Mouse (Mus musculus) thymus, adult 2 months (tissue): ENCODE results near the gene Mrpl2. TPM values are rescaled to one million over a fixed set of nuclear protein-coding genes. Genes with fewer than 3 reads are reported as not detected.
A peak's percentile ranks its signal among the peaks of the same experiment; 100 is the strongest.

Experiments
- DNase-seq: peaks from one replicate; pipeline ENCODE4 v3.0.0; 2021
- H3K27ac ChIP-seq: fragments of 200-500 bp; 2 replicates; pipeline ENCODE4 v1.5.1; 2012; ENCODE audit warnings: low read length, control low read depth; ENCODE audit not compliant: control insufficient read depth, insufficient read depth
- H3K27me3 ChIP-seq: fragments of 200-500 bp; 2 replicates; pipeline ENCODE4 v1.6.1; 2012; ENCODE audit warnings: mild to moderate bottlenecking, low read length, moderate library complexity, mixed read lengths; ENCODE audit not compliant: control insufficient read depth, insufficient read depth
- H3K36me3 ChIP-seq: fragments of 200-500 bp; 2 replicates; pipeline ENCODE4 v1.6.1; 2012; ENCODE audit warnings: mild to moderate bottlenecking, low read length, moderate library complexity; ENCODE audit not compliant: control insufficient read depth, insufficient read depth
- H3K4me1 ChIP-seq: fragments of 200-500 bp; replicated peaks from 2 replicates; pipeline ENCODE4 v1.6.1; 2012; ENCODE audit warnings: low read length; ENCODE audit not compliant: control insufficient read depth, insufficient read depth
- H3K4me3 ChIP-seq: fragments of 200-500 bp; 2 replicates; pipeline ENCODE4 v1.5.1; 2012; ENCODE audit warnings: mild to moderate bottlenecking, low read length, control low read depth, moderate library complexity; ENCODE audit not compliant: control insufficient read depth, insufficient read depth
- CTCF ChIP-seq: fragments of 200-500 bp; IDR thresholded peaks from 2 replicates; pipeline ENCODE4 v1.5.1; 2012; ENCODE audit warnings: mild to moderate bottlenecking, control low read depth, low read length, moderate library complexity, borderline replicate concordance; ENCODE audit not compliant: control insufficient read depth, poor library complexity, insufficient read depth; ENCODE audit errors: extremely low read depth
- POLR2A ChIP-seq: fragments of 200-500 bp; IDR thresholded peaks from 2 replicates; pipeline ENCODE4 v1.6.1; 2012; ENCODE audit warnings: mild to moderate bottlenecking, low read length, control low read depth, moderate library complexity; ENCODE audit not compliant: control insufficient read depth, poor library complexity, insufficient read depth; ENCODE audit errors: extremely low read depth
- WGBS: fragments of 180-500 bp; shearing (Covaris S2); methylation state at CpG from one replicate; pipeline ENCODE4 v1.1.7; 2018; 5-methylcytosine and 5-hydroxymethylcytosine counted together
- polyA plus RNA-seq: library from polyadenylated mRNA; depleted of rRNA; stranded (reverse); fragments of >200 nt; gene quantifications from 2 replicates; pipeline ENCODE4 v1.2.3, GENCODE M21; 2012

Mrpl2 gene
- polyA plus RNA-seq, 1 experiment: 68.3 TPM

DNA sequence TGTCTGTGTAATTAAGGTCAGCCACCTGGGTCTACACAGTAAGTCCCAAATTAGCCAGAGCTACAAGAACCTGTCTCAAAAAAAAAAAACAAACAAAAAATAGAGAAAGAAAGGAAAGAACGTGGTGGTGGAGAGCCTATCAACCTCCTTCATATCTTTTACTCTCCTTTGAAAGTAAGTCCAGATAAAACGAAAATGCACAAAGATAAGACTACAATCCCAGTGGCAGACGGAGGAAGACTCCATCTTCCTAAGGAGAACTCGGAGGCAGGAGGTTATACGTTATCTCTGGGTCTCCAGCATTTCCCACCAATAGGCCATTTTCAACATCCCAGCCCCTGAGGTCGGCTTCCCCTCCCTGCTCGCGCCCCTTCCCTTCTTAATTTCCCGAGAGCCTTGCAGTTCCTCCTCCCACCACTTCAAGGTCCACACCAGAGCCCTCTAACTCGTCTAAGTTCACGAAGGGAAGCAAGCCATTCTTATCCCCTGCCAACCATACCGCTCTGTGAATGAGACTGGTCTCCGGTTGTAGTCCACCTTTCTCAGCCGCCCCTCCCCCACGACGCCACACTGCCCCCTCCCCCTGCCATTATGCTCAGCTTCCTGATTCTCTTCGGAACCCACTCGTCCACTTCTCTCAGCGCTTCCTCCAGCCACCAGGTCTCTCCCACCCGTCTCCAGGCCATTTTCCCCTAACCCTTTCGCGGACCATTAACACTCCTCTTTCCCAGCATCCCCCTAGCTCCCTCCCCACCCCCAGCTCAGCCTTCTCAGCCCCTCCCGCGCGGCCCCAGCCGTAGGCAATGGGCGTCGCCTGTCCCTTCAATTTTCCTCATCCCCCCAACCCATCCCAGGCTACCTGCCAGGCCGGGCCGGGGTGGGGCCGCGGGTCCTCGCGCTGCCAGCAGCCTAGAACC is 34.1 kb downstream of the Mrpl2 start:
- peaks cover 14% of the 10 kb centered on the region for H3K36me3 ChIP-seq
- peak overlapping the region; percentile 72 for H3K4me3 ChIP-seq
- no peak for TF ChIP-seq CTCF
- no peak for TF ChIP-seq POLR2A
- WGBS: 2% methylated on average over 33 of the region's 34 CpGs
- no peaks in the 10 kb centered on the region for H3K27me3 ChIP-seq
- H3K27ac ChIP-seq: no peak overlapping the region
- DNase-seq: peak; percentile 41
- H3K4me1 ChIP-seq: peaks cover 18% of the 10 kb centered on the region

DNA sequence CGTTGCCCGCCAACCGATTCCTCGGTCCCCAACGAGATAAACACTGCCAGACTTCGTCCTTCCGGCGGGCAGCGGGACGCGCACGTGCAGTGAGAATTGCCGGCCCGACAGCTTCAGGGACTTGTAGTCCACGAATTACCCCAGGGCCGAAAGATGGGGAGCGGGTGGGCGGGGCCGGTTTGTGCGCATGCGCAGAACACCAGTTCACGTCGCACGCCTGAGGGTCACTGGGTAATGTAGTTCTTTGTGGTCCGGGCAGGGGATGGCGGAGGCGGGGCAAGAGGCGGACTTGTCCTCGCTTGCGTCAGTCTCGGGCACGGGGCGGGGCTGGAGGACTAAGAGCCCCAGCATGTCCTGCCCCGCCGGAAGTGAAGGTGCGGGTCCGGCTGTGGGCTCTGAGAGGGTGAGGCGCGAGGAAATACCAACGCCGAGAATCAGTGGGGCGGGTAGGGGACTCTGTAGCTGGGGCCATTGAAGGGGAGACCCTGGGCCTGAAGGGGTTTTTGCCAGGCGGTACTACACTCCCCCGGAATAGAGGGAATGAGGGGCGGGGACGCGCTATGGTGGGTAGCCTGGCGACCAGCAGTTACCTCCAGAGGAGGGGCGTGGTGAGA is 34.8 kb downstream of the Mrpl2 start, which contains the start of gene Klhdc3:
Gene Klhdc3, minus strand, starts transcription at position 155 of the 614 bp plus-strand sequence.
- Histone ChIP-seq H3K4me1 (peaks cover 20% of the 10 kb centered on the region), H3K36me3 (peaks cover 18% of the 10 kb centered on the region)

DNA sequence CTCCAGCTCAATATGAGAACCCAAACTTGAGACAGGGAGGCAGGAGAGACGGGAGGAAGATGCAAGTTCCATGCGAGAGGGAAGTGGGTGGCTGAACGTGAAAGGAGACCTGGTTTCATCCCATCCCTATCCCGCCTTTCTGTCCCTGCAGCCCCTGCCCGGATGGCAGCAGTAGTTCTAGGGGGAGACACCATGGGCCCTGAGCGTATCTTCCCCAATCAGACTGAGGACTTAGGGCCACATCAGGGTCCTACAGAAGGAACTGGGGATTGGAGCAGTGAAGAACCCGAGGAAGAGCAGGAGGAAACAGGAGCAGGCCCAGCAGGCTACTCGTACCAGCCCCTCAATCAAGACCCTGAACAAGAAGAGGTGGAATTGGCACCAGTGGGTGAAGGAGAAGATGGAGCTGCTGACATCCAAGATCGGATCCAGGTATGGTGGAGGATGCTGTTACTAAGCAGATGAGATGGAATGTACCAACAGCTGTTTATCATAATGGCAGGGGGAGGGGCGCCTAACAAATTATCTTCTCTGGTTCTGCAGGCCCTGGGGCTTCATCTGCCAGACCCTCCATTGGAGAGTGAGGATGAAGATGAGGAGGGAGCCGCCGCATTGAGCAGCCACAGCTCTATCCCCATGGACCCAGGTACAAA is 35.6 kb downstream of the Mrpl2 start:
- no peaks in the 10 kb centered on the region for H3K27me3 ChIP-seq
- WGBS: 42% methylated on average over 12 of the region's 12 CpGs
- no peak for TF ChIP-seq CTCF
- TF ChIP-seq POLR2A: no peak
- DNase-seq: no peak
- H3K4me1 ChIP-seq: peaks cover 20% of the 10 kb centered on the region
- H3K4me3 ChIP-seq: peak overlapping the region; percentile 53
- peaks cover 18% of the 10 kb centered on the region for H3K36me3 ChIP-seq
- no peak overlapping the region for H3K27ac ChIP-seq

More for the DNA sequence above, 34.8 kb downstream of the Mrpl2 start, which contains the start of gene Klhdc3:
- 0 out of 2 replicates have a peak, but pooled peaks have one; percentile 28 for TF ChIP-seq POLR2A
- TF ChIP-seq CTCF: no peak
- Histone ChIP-seq H3K27ac (no peak within 1 kb of the TSS), H3K27me3 (no peaks in the 10 kb centered on the region), H3K4me3 (peak within 1 kb of the TSS; percentile 72)
- peak; percentile 97 for DNase-seq
- 1% methylated on average over 49 of the region's 49 CpGs for WGBS

DNA sequence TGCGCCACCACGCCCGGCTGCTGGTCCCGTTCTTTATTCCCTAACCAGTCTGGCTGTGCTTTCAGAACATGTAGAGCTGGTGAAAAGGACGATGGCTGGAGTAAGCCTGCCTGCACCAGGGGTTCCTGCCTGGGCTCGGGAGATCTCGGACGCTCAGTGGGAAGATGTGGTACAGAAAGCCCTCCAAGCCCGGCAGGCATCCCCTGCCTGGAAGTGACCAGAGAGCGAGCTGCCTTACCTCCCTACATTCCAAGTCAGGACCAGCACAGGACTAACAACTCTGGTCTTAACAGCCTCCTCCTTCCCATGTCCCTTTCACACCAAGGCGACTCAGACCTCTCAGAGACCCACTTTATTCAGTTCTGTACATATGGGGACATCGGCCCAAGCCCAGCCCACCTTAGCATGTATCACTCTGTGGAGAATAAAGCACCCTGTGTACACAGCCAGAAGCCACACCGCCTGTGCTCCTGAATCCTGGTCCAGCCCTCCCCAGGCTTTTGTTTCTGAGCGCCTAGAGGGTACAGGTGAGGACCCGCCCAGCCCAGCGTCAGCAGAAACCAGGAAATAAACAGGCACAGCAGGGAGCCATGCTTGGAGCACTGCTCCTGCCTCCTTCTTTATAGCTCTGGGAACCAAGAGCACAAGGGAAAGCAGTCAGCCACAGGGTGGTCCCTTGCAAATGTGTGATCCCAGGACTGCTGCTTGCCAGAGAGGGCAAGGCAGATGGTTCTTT is 36.8 kb downstream of the Mrpl2 start:
- no peak overlapping the region for H3K27ac ChIP-seq
- H3K27me3 ChIP-seq: no peaks in the 10 kb centered on the region
- no peak for DNase-seq
- WGBS: 96% methylated on average over 16 of the region's 16 CpGs
- TF ChIP-seq POLR2A: no peak
- peaks cover 20% of the 10 kb centered on the region for H3K4me1 ChIP-seq
- H3K36me3 ChIP-seq: peaks cover 18% of the 10 kb centered on the region
- H3K4me3 ChIP-seq: no peak overlapping the region

DNA sequence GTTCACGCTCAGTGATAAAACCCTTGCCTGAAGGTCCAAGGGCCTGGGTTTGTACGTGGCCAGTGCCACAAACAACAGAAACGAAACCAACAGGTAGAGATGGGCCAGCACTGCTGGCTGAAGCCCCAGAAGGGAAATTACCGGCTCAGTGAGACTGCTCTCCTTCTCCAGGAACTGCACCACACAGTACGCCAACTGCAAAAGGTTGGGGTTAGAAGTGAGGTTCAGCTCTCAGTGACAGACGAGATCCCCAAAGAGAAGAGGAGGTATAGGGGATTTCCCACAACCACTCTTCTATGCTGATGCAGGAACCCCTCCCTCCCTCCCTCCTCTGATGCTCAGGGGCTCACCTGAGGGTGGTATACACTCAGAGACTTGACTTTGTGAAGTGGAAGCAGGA is 39.9 kb downstream of the Mrpl2 start:
- H3K4me3 ChIP-seq: no peak overlapping the region
- no peaks in the 10 kb centered on the region for H3K27me3 ChIP-seq
- no peak for DNase-seq
- TF ChIP-seq CTCF: no peak
- no peak for TF ChIP-seq POLR2A
- WGBS: 79% methylated on average over 6 of the region's 6 CpGs
- peaks cover 18% of the 10 kb centered on the region for H3K36me3 ChIP-seq
- peak overlapping the region; percentile 35; the same call in 1 of the 2 replicates for H3K27ac ChIP-seq
- H3K4me1 ChIP-seq: peaks cover 8% of the 10 kb centered on the region; the same call in 1 of the 2 replicates

DNA sequence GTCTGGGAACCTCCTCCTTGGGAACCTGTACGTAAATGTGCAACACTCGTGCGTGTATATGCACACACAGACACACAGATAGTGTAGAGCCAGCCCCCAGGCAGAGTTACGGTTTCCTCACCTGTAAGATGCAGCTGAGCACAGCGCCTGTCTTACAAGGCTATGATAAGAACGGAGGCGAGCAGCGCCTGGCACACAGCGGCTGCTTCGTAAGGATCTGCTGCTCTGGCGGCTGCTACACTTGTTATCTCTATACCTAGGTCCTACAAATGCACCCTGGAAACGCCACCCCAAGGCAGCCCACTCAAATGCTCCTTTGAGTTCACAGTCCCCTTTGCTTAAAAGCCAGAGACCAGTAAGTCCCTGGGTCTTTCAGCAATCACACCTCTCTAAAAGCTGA is 44.6 kb downstream of the Mrpl2 start:
- no peak for DNase-seq
- WGBS: 98% methylated on average over 12 of the region's 12 CpGs
- peaks cover 2% of the 10 kb centered on the region for H3K36me3 ChIP-seq

More for the DNA sequence above, 44.6 kb downstream of the Mrpl2 start:
- no peak overlapping the region for H3K27ac ChIP-seq
- H3K4me1 ChIP-seq: no peaks in the 10 kb centered on the region
- TF ChIP-seq CTCF (no peak), POLR2A (no peak)
- H3K4me3 ChIP-seq: no peak overlapping the region
- H3K27me3 ChIP-seq: no peaks in the 10 kb centered on the region
